Mouse (Mus musculus): Measurements from ENCODE around the gene Osbp2. TPM values are rescaled to one million over a fixed set of nuclear protein-coding genes. Genes with fewer than 3 reads are reported as not detected.

Osbp2 gene
- polyA plus RNA-seq, 1 experiment from 2014 or later = 33.9 TPM

DNA sequence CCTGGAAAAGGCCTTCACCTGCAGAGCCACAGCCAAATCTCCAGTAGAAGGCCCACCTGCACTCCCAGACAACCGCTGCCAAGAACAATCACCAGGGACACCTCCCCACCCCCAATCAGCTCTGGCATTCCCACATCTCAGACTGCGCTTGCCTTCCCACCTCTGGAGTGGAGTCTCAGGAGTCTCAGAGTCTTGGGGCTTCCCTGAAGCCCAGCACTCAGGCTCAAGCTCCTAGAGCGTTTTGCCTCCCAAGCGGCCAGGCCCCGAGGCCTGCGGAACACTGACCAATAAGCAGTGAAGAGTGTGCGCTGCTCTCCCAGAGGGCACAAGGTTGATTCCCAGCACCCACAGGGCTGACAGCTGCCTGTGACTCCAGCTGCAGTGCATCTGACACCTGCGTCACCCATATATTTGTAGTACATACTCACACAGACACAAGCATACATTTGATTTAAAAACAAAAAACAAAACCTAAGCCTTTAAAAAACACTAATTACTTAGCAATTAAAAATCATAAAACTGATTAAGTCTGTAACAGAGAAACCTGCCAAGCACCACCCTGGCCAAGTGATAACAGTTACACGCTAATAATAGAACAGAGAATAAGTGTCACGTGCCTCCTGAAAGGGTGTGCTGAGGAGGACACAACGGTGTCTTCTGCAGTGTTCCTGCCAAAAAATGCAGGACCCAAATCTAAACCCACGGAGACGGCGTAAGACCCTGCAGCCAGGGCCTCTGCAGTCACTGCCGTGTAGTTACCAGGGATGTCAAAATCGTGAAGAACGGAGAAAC lies 19.6 kb downstream of the Osbp2 start:
- Histone ChIP-seq H3K9me3 (replicated peaks) (no peaks in the 10 kb centered on the region), H3K4me3 (replicated peaks) (no peak overlapping the region), H3K36me3 (no peaks in the 10 kb centered on the region), H3K27ac (replicated peaks) (no peak overlapping the region), H3K9ac (replicated peaks) (no peak overlapping the region), H3K4me1 (no peaks in the 10 kb centered on the region), H3K4me2 (no peak overlapping the region), H3K27me3 (replicated peaks) (no peaks in the 10 kb centered on the region)
- no peak for ATAC-seq (ENCODE audit: low FRiP score)
- 77% methylated on average over 17 of the region's 17 CpGs for WGBS

GRCm38 (mm10) chr11:3835271-3835670 lies 28.4 kb downstream of the Osbp2 start:
- H3K4me1 ChIP-seq = no peaks in the 10 kb centered on the region
- WGBS = 73% methylated on average over 4 of the region's 4 CpGs
- no peaks in the 10 kb centered on the region for H3K27me3 ChIP-seq (replicated peaks)
- no peak overlapping the region for H3K27ac ChIP-seq (replicated peaks)
- no peak overlapping the region for H3K4me3 ChIP-seq (replicated peaks)
- H3K4me2 ChIP-seq = no peak overlapping the region
- H3K9ac ChIP-seq (replicated peaks) = no peak overlapping the region
- H3K36me3 ChIP-seq = no peaks in the 10 kb centered on the region
- no peaks in the 10 kb centered on the region for H3K9me3 ChIP-seq (replicated peaks)
- ATAC-seq (ENCODE audit: low FRiP score) = no peak

DNA sequence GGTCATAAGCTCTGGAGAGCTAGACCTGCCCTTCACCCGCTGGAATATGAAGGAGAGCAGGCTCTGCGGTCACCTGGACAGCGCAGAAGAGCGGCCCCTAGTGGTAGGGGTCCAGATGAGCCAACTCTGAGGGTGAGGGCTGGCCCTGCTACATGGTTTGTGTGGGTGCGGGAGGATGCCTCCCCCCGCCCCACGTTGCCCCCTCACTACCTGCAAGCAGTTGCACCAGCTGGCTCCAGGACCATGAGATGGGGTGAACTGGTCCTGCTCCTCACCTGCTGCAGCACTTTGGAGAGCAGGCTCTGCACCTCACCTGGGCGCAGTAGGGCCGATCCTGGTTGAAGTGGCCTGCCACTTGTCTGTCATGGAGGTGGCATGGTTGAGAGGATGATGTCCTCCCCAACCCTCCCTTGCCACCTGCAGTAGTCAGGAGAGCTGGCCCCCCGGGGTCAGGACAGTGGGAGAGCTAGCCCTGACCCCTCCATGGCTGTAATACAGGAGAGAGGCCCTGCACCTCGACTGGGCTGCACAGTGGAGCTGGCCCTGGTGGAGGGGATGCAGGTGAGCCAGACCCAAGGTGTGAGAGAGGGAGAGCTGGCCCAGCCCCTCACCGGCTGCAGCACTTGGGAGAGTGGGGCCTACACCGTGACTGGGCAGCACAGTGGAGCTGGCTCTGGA lies 29.1 kb downstream of the Osbp2 start:
- H3K36me3 ChIP-seq = no peaks in the 10 kb centered on the region
- H3K4me1 ChIP-seq = no peaks in the 10 kb centered on the region
- no peak overlapping the region for H3K9ac ChIP-seq (replicated peaks)
- no peaks in the 10 kb centered on the region for H3K27me3 ChIP-seq (replicated peaks)
- WGBS = 51% methylated on average over 13 of the region's 13 CpGs
- no peaks in the 10 kb centered on the region for H3K9me3 ChIP-seq (replicated peaks)
- ATAC-seq (ENCODE audit: low FRiP score) = peak; percentile 14; the same call in 1 of the 2 replicates
- H3K27ac ChIP-seq (replicated peaks) = no peak overlapping the region
- no peak overlapping the region for H3K4me3 ChIP-seq (replicated peaks)
- no peak overlapping the region for H3K4me2 ChIP-seq

- H3K27ac ChIP-seq (replicated peaks) = no peak overlapping the region
- no peak for ATAC-seq (ENCODE audit: low FRiP score)
- no peaks in the 10 kb centered on the region for H3K27me3 ChIP-seq (replicated peaks)
- H3K4me2 ChIP-seq = no peak overlapping the region
- H3K9ac ChIP-seq (replicated peaks) = no peak overlapping the region
- no peaks in the 10 kb centered on the region for H3K4me1 ChIP-seq
- H3K36me3 ChIP-seq = no peaks in the 10 kb centered on the region
- no peak overlapping the region for H3K4me3 ChIP-seq (replicated peaks)
- WGBS = 43% methylated on average over 21 of the region's 21 CpGs
- no peaks in the 10 kb centered on the region for H3K9me3 ChIP-seq (replicated peaks)
These were observed 29.9 kb downstream of the Osbp2 start for GRCm38 (mm10) chr11:3833544-3834420.

DNA sequence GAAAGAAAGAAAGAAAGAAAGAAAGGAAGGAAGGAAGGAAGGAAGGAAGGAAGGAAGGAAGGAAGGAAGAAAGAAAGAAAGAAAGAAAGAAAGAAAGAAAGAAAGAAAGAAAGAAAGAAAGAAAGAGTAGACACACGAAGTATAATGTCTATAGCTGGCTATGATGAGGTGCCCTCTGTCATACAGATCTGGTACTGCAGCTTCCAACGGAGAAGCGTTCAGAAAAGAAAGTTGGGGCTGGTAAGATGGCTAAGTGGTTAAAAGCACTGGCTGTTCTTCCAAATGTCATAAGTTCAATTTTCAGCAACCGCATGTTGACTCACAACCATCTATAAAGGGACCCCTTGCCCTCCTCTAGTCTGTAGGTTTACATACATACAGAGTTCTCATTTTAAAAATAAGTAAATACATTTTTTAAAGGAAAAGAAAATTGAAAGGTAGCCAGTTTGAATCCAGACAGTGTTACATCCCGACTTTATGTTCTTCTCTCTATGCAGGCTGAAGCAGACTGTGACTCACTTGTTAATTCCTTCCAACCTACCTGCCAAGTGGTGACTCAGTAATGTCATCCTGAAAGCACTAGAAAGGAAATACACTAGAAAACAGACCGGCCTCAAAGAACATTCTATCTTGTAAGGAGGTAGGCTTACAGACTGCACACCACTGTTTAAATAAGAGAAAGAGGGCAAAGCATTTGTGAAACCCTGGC lies 31.4 kb downstream of the Osbp2 start:
- Histone ChIP-seq H3K27ac (replicated peaks) (no peak overlapping the region), H3K36me3 (no peaks in the 10 kb centered on the region), H3K9me3 (replicated peaks) (no peaks in the 10 kb centered on the region), H3K4me2 (no peak overlapping the region), H3K27me3 (replicated peaks) (no peaks in the 10 kb centered on the region), H3K4me1 (no peaks in the 10 kb centered on the region), H3K4me3 (replicated peaks) (no peak overlapping the region), H3K9ac (replicated peaks) (no peak overlapping the region)
- 55% methylated on average over 6 of the region's 6 CpGs for WGBS
- no peak for ATAC-seq (ENCODE audit: low FRiP score)

GRCm38 (mm10) chr11:3829736-3830135 lies 34.0 kb downstream of the Osbp2 start:
- Histone ChIP-seq H3K9ac (replicated peaks) (no peak overlapping the region), H3K9me3 (replicated peaks) (no peaks in the 10 kb centered on the region), H3K36me3 (no peaks in the 10 kb centered on the region), H3K27ac (replicated peaks) (no peak overlapping the region), H3K4me2 (no peak overlapping the region), H3K4me1 (no peaks in the 10 kb centered on the region), H3K4me3 (replicated peaks) (no peak overlapping the region), H3K27me3 (replicated peaks) (no peaks in the 10 kb centered on the region)
- ATAC-seq (ENCODE audit: low FRiP score) = no peak
- WGBS = 68% methylated on average over 5 of the region's 5 CpGs

GRCm38 (mm10) chr11:3824138-3824537 lies 39.6 kb downstream of the Osbp2 start:
- H3K4me3 ChIP-seq (replicated peaks) = no peak overlapping the region
- no peaks in the 10 kb centered on the region for H3K27me3 ChIP-seq (replicated peaks)
- peaks cover 13% of the 10 kb centered on the region; the same call in 1 of the 2 replicates for H3K4me1 ChIP-seq
- no peak overlapping the region for H3K9ac ChIP-seq (replicated peaks)
- no peaks in the 10 kb centered on the region for H3K9me3 ChIP-seq (replicated peaks)
- no peak for ATAC-seq (ENCODE audit: low FRiP score)
- no peak overlapping the region for H3K4me2 ChIP-seq
- no peaks in the 10 kb centered on the region for H3K36me3 ChIP-seq
- 74% methylated on average over 5 of the region's 5 CpGs for WGBS
- H3K27ac ChIP-seq (replicated peaks) = no peak overlapping the region

DNA sequence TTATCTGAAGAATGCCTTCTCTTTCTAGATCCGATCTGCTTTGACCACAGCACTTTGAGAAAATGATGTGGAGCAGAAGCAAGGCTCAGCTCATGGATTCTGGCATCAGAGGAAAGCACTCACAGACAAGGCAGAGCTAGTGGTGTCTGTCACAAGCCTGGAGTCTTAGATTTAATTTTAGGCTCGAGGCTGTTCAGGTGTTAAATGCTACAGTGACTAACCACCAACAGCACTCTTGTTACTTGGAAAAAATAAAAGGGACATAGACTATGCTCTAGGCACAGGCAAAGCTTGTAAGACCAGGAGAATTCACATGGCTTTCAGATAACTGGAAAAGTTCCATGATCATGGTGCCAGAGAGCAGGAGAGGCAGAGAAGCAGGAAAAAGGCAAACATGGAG lies 40.3 kb downstream of the Osbp2 start:
- Histone ChIP-seq H3K4me3 (replicated peaks) (no peak overlapping the region), H3K27me3 (replicated peaks) (no peaks in the 10 kb centered on the region), H3K36me3 (no peaks in the 10 kb centered on the region), H3K4me1 (peaks cover 13% of the 10 kb centered on the region; the same call in 1 of the 2 replicates), H3K9me3 (replicated peaks) (no peaks in the 10 kb centered on the region), H3K27ac (replicated peaks) (no peak overlapping the region), H3K9ac (replicated peaks) (no peak overlapping the region), H3K4me2 (no peak overlapping the region)
- no peak for ATAC-seq (ENCODE audit: low FRiP score)
- 63% methylated on average over 2 of the region's 2 CpGs for WGBS

- Histone ChIP-seq H3K36me3 (no peaks in the 10 kb centered on the region), H3K9me3 (replicated peaks) (no peaks in the 10 kb centered on the region), H3K27me3 (replicated peaks) (no peaks in the 10 kb centered on the region), H3K4me2 (no peak overlapping the region), H3K4me1 (peaks cover 8% of the 10 kb centered on the region; the same call in 1 of the 2 replicates), H3K9ac (replicated peaks) (no peak overlapping the region), H3K4me3 (replicated peaks) (no peak overlapping the region), H3K27ac (replicated peaks) (no peak overlapping the region)
- ATAC-seq (ENCODE audit: low FRiP score) = 0 out of 2 replicates have a peak, but pooled peaks have one; percentile 24
- 31% methylated on average over 4 of the region's 4 CpGs for WGBS
These were observed 45.5 kb downstream of the Osbp2 start for GRCm38 (mm10) chr11:3817986-3818758.

DNA sequence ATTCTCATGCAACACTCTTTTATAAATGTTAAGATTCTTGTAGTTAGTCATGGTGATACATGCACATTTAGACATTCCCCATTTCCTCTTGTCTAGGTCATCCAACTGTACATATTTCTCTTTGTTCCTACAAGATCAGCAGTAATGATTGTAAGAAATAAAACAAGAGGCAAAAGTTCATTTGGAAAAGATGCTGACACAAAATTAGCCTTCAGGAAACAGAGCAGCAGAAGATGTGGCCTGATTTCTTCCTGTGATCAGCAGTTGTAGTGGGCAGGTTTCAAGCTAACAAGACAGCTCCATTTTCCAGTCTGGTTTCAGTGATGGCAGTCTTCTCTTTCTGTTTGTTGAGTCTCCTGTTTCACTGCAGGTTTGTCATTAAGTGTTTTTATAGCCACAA lies 47.8 kb downstream of the Osbp2 start:
- H3K9me3 ChIP-seq (replicated peaks) = no peaks in the 10 kb centered on the region
- no peak overlapping the region for H3K4me2 ChIP-seq
- no peak for ATAC-seq (ENCODE audit: low FRiP score)
- no peak overlapping the region for H3K9ac ChIP-seq (replicated peaks)
- H3K4me3 ChIP-seq (replicated peaks) = no peak overlapping the region
- no peaks in the 10 kb centered on the region for H3K4me1 ChIP-seq
- no peaks in the 10 kb centered on the region for H3K36me3 ChIP-seq
- no peaks in the 10 kb centered on the region for H3K27me3 ChIP-seq (replicated peaks)
- no peak overlapping the region for H3K27ac ChIP-seq (replicated peaks)

- no peaks in the 10 kb centered on the region for H3K4me1 ChIP-seq
- H3K27me3 ChIP-seq (replicated peaks) = no peaks in the 10 kb centered on the region
- H3K9ac ChIP-seq (replicated peaks) = no peak overlapping the region
- H3K4me3 ChIP-seq (replicated peaks) = no peak overlapping the region
- no peak overlapping the region for H3K4me2 ChIP-seq
- no peaks in the 10 kb centered on the region for H3K36me3 ChIP-seq
- H3K9me3 ChIP-seq (replicated peaks) = no peaks in the 10 kb centered on the region
- ATAC-seq (ENCODE audit: low FRiP score) = no peak
- no peak overlapping the region for H3K27ac ChIP-seq (replicated peaks)
These were observed 50.4 kb downstream of the Osbp2 start for GRCm38 (mm10) chr11:3813340-3813739.
